Mouse (Mus musculus) urinary bladder, postnatal 14 days (tissue): ENCODE measurements at regions not wholly inside any gene's neighbourhood (a gene's known extent, or its start where the extent isn't known, plus 50 kb on each side); places are given as distances from the start of the nearest gene placed in this dataset.

Experiments
- DNase-seq: peaks from one replicate; pipeline ENCODE4 v3.0.0; 2021; ENCODE audit warnings: low spot score

DNA sequence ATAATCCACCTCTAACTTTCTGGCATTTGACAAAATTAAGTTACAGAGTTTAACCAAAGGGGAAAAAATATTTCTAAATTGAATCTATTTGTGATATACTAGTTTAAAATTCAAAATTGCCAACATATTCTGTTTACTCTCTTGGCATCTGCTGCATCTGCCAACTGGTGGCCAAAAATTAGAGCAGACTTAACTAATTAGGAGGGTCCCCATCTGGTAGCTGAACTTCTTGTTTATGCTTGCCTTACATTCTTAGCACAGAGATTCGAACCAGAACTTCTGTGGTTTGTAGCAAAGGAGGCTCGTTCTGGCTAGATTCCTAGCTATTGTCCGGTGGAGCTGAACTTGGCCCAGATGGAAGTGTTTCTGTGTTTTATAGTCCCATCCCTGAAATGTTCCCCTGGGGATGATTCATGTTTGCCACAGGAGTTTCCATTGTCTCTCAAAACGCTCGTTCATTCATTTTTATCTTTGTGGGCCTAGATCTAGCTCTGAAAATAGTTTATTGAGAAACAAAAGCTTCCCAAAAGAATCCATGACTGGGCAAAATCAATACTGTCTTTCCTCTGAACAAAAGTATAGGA, 3461.5 kb upstream of the Gm7489 start:
- no peak for DNase-seq

GRCm38 (mm10) chr15:50449604-50450003, 3435.1 kb upstream of the Gm7489 start:
- no peak for DNase-seq

GRCm38 (mm10) chr15:50472626-50473025, 3412.1 kb upstream of the Gm7489 start:
- DNase-seq, result no peak

DNA sequence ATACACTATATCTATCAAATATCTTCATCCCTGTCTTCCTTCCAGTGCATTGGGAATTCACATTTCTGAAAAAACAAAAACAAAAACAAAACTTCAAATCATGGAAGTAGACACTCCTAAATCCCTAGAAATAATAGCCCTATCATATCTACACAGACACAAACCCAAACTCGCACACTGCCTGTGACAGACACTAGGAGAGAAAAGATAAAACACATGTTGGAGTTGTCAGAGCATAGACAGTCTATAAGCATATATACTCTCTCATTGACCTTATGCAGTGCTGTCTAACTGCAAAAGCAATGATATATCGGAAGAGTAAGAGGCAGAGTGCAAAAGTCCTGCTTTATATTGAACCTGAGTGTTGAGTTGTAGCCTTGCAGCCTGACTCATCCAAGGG, 3386.0 kb upstream of the Gm7489 start:
- DNase-seq, result no peak

GRCm38 (mm10) chr15:50507999-50508624, 3376.6 kb upstream of the Gm7489 start:
- DNase-seq, result no peak

- no peak for DNase-seq
These were observed 3371.7 kb upstream of the Gm7489 start for GRCm38 (mm10) chr15:50513036-50513435.

DNA sequence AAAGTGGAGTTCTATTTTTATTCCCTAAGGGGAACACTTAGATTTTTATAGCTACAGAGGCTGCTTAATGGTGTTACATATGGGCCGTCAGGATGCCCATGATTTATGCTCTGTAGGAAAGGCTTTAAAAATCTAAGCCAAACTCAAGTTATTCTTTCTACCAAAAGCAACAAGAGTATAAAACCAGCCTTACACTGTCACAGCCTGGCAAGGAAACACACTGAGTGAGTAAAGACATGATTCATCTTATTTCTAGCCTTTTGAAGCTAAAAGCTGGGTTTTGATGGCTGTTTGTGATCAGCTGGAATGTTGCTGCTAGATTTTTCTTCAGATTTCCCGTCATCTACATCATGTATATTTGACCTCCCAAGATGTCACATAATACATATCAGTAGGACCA, 3359.9 kb upstream of the Gm7489 start:
- no peak for DNase-seq

DNA sequence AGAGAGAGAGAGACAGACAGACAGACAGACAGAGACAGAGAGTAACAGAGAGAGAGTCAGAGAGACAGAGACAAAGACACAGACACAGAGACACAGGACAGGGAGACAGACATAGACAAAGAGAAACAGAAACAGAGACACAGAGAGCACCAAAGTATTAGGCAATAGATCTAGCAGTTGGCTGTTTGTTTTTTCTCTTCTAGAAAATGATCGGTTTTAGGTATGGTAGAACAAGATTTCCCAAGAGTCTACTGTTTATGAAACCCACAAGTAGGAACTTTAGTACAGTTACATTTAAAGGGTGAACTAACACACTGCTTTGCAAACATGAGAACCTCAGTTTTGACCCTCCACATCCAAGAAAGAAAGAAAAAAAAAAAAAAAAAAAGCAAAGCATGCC, 3350.2 kb upstream of the Gm7489 start:
- DNase-seq, result no peak

GRCm38 (mm10) chr15:50563611-50564010, 3321.1 kb upstream of the Gm7489 start:
- peak; percentile 9 for DNase-seq

GRCm38 (mm10) chr15:50580811-50581210, 3303.9 kb upstream of the Gm7489 start:
- DNase-seq, result no peak

GRCm38 (mm10) chr15:50583951-50584350, 3300.8 kb upstream of the Gm7489 start:
- DNase-seq, result no peak

DNA sequence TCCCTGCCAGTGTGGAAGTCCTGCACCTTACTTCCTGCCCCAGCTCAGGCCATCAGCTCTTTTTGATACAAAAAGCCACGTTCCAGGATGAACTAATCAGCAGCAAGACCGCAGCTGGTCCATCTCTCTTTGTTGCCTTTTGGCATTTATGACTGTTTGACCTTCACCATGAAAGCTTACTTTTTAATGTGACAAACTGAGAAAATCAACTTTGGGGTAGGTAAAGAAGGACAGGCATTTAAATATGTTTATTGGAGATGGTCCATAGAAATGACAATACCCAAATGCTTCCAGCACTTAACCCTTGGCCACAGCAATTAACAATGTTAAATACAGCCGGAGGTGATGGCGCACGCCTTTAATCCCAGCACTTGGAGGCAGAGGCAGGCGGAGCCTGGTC, 3299.2 kb upstream of the Gm7489 start:
- no peak for DNase-seq
